35 mouse cellular contexts compared by ENCODE assay signal in the genomic region with DNA sequence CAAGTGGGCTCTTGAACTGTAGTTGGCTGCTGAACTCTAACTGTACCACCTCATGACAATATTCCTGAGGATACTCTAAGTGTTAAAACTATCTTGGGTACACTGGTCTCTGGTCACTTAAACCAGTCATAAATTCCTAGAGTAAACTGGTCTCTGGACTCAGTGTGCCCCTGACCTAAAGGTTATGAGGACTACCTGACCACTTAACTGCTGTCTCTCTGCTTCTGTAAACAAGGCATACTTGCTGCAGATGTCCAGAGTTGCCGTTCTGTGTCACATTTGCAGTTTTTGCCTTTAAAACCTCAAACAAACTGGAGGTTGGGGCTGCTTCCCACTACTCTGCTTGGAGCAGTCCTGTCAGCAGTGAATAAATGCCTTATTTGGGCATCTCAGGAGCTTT. TPM values are rescaled to one million over a fixed set of nuclear protein-coding genes. Genes with fewer than 3 reads are reported as not detected.
"Had no signal": no experiment of that assay in that cellular context is flagged by ENCODE, and none has a peak within 500 bp of the region (broad histone marks: within the 10 kb centered on the region; RNA-seq: fewer than 3 reads in every experiment).

No protein-coding gene starts in this region.

- H3K27ac ChIP-seq: gastrocnemius, adult 2 months; heart, adult 2 months; heart, embryonic 13.5 days; heart, embryonic 15.5 days; hindbrain, embryonic 10.5 days; hindbrain, embryonic 12.5 days; hindbrain, embryonic 14.5 days; intestine, embryonic 15.5 days; layer of hippocampus, adult 2 months; left cerebral cortex, adult 2 months; limb, embryonic 10.5 days; limb, embryonic 12.5 days had no signal

- H3K9me3 ChIP-seq: intestine, embryonic 15.5 days; limb, embryonic 10.5 days had no signal

- H3K36me3 ChIP-seq: heart, embryonic 13.5 days; heart, embryonic 15.5 days; hindbrain, embryonic 10.5 days; hindbrain, embryonic 12.5 days; intestine, embryonic 15.5 days; limb, embryonic 10.5 days; limb, embryonic 12.5 days had no signal

- H3K4me3 ChIP-seq: gastrocnemius, adult 2 months; heart, adult 2 months; heart, embryonic 13.5 days; heart, embryonic 15.5 days; hindbrain, embryonic 10.5 days; hindbrain, embryonic 12.5 days; intestine, embryonic 15.5 days; layer of hippocampus, adult 2 months; left cerebral cortex, adult 2 months; limb, embryonic 10.5 days; limb, embryonic 12.5 days had no signal

- H3K4me2 ChIP-seq: heart, embryonic 11.5 days; heart, embryonic 13.5 days; heart, embryonic 15.5 days; hindbrain, embryonic 12.5 days; hindbrain, embryonic 14.5 days; intestine, embryonic 15.5 days; limb, embryonic 12.5 days had no signal

- ATAC-seq: hindbrain, embryonic 16.5 days; inflammation-experienced regulatory T-cells, adult 6 months; intestine, embryonic 15.5 days; intestine, postnatal 0 days had no signal

- H3K4me1 ChIP-seq: heart, embryonic 13.5 days; heart, embryonic 15.5 days; hindbrain, embryonic 12.5 days; intestine, embryonic 15.5 days; limb, embryonic 12.5 days had no signal

- H3K27me3 ChIP-seq: heart, embryonic 13.5 days; heart, embryonic 15.5 days; hindbrain, embryonic 12.5 days; intestine, embryonic 15.5 days; limb, embryonic 12.5 days had no signal

- H3K9ac ChIP-seq: heart, embryonic 13.5 days; heart, embryonic 15.5 days; hindbrain, embryonic 12.5 days; hindbrain, embryonic 14.5 days; intestine, embryonic 15.5 days; limb, embryonic 12.5 days had no signal

- DNase-seq: gastrocnemius, adult 2 months; gastrocnemius, postnatal 10 days; gastrocnemius, postnatal 25 days; heart, adult 2 months; heart, postnatal 14 days; heart, postnatal 4 days; kidney, adult 18-20 months; kidney, adult 8-10 months; kidney, postnatal 10 days; kidney, postnatal 25 days; kidney, postnatal 4 days; liver had no signal

RNA-seq across cellular contexts. Expression of gene Gm10518, which starts 30.4 kb away (rescaled TPM):
- total RNA-seq: gastrocnemius, adult 2 months; gastrocnemius, postnatal 10 days; gastrocnemius, postnatal 25 days; gastrocnemius, postnatal 4 days; granulocyte monocyte progenitor cell, adult 5-6 weeks; heart, adult 2 months; heart, postnatal 14 days; heart, postnatal 4 days; layer of hippocampus, adult 2 months; layer of hippocampus, postnatal 10 days; layer of hippocampus, postnatal 25 days; left cerebral cortex, postnatal 14 days; left cerebral cortex, postnatal 36 days had no signal
- polyA plus RNA-seq: frontal cortex, adult 2 months; heart, adult 2 months; heart, embryonic 13.5 days; heart, embryonic 15.5 days; hindbrain, embryonic 14.5 days; inflammation-experienced regulatory T-cells, adult 6 months; intestine, embryonic 15.5 days; intestine, postnatal 0 days; kidney, embryonic 16.5 days; limb, embryonic 14.5 days had no signal
